Mouse (Mus musculus) neural tube, embryonic 11.5 days (tissue): ENCODE data around the gene Tifa. TPM values are rescaled to one million over a fixed set of nuclear protein-coding genes. Genes with fewer than 3 reads are reported as not detected.

Experiments
- ATAC-seq: fragments of 200-750 bp; cut with Nextera tagmentation; 2 replicates; pipeline ENCODE4 v1.8.0; 2017; ENCODE audit warnings: moderate number of reproducible peaks, mild to moderate bottlenecking, moderate TSS enrichment, moderate library complexity; ENCODE audit not compliant: insufficient read depth, low FRiP score, low TSS enrichment
- DNase-seq: peaks from one replicate; pipeline ENCODE4 v3.0.0-alpha.2; 2015; ENCODE audit warnings: low spot score
- H3K27ac ChIP-seq: fragments of 300-500 bp; sonication (generic); 2 replicates; pipeline ENCODE4 v1.5.1; 2014; ENCODE audit warnings: low read depth, mild to moderate bottlenecking, low read length
- H3K27me3 ChIP-seq: fragments of 300-500 bp; sonication (generic); 2 replicates; pipeline ENCODE4 v1.6.1; 2014; ENCODE audit warnings: mild to moderate bottlenecking, low read length, mixed read lengths; ENCODE audit not compliant: control insufficient read depth, insufficient read depth
- H3K36me3 ChIP-seq: fragments of 300-500 bp; sonication (generic); 2 replicates; pipeline ENCODE4 v1.6.1; 2014; ENCODE audit warnings: mild to moderate bottlenecking, low read length, moderate library complexity, mixed read lengths; ENCODE audit not compliant: control insufficient read depth, insufficient read depth
- H3K4me1 ChIP-seq: fragments of 300-500 bp; sonication (generic); 2 replicates; pipeline ENCODE4 v1.6.1; 2014; ENCODE audit warnings: low read length, mixed read lengths; ENCODE audit not compliant: control insufficient read depth, insufficient read depth
- H3K4me2 ChIP-seq: fragments of 300-500 bp; sonication (generic); 2 replicates; pipeline ENCODE4 v1.6.1; 2014; ENCODE audit warnings: low read depth, mild to moderate bottlenecking, moderate library complexity
- H3K4me3 ChIP-seq: fragments of 300-500 bp; sonication (generic); 2 replicates; pipeline ENCODE4 v1.5.1; 2014; ENCODE audit warnings: low read depth, low read length
- H3K9ac ChIP-seq: fragments of 300-500 bp; sonication (generic); 2 replicates; pipeline ENCODE4 v1.6.1; 2014; ENCODE audit warnings: mild to moderate bottlenecking, low read length
- H3K9me3 ChIP-seq: fragments of 300-500 bp; sonication (generic); 2 replicates; pipeline ENCODE4 v1.6.1; 2016; ENCODE audit warnings: low read length; ENCODE audit not compliant: control insufficient read depth
- WGBS: fragments of 180-500 bp; shearing (Covaris S2); extraction: QIAGEN DNeasy Blood & Tissue Kit; methylation state at CpG from one replicate; pipeline ENCODE4 v1.1.7; 2014; 5-methylcytosine and 5-hydroxymethylcytosine counted together
- polyA plus RNA-seq: library from polyadenylated mRNA; unstranded; fragments of >200 nt; fragmentation: Nextera tagmentation; extraction: Ambion mirVana; gene quantifications from 2 replicates; pipeline ENCODE4 v1.2.1, GENCODE M21; 2014

Tifa gene
- polyA plus RNA-seq, 1 experiment from 2014 or later: 2.4 TPM

GRCm38 (mm10) chr3:127853431-127854206 is 64.0 kb downstream of the Tifa start:
- Histone ChIP-seq H3K9me3 (no peaks in the 10 kb centered on the region), H3K27me3 (no peaks in the 10 kb centered on the region), H3K4me1 (no peaks in the 10 kb centered on the region), H3K4me2 (no peak overlapping the region), H3K4me3 (no peak overlapping the region), H3K27ac (no peak overlapping the region), H3K36me3 (no peaks in the 10 kb centered on the region), H3K9ac (no peak overlapping the region)
- DNase-seq: peak; percentile 63
- WGBS: 20% methylated on average over 15 of the region's 15 CpGs
- ATAC-seq: peak; percentile 70

- no peak overlapping the region for H3K27ac ChIP-seq
- 90% methylated on average over 11 of the region's 11 CpGs for WGBS
- ATAC-seq: no peak
- no peaks in the 10 kb centered on the region for H3K4me1 ChIP-seq
- H3K36me3 ChIP-seq: no peaks in the 10 kb centered on the region
- no peak overlapping the region for H3K9ac ChIP-seq
- no peak for DNase-seq
- H3K9me3 ChIP-seq: no peaks in the 10 kb centered on the region
- no peak overlapping the region for H3K4me3 ChIP-seq
- no peak overlapping the region for H3K4me2 ChIP-seq
- no peaks in the 10 kb centered on the region for H3K27me3 ChIP-seq
Measured at GRCm38 (mm10) chr3:127861340-127861739, 71.7 kb downstream of the Tifa start.

GRCm38 (mm10) chr3:127862479-127862878 is 72.9 kb downstream of the Tifa start:
- WGBS: 71% methylated on average over 4 of the region's 4 CpGs
- no peak overlapping the region for H3K4me3 ChIP-seq
- DNase-seq: no peak

GRCm38 (mm10) chr3:127863571-127863970 is 74.0 kb downstream of the Tifa start:
- Histone ChIP-seq H3K27me3 (no peaks in the 10 kb centered on the region), H3K9ac (no peak overlapping the region), H3K4me1 (no peaks in the 10 kb centered on the region), H3K36me3 (no peaks in the 10 kb centered on the region), H3K4me2 (no peak overlapping the region), H3K9me3 (no peaks in the 10 kb centered on the region), H3K27ac (no peak overlapping the region), H3K4me3 (no peak overlapping the region)
- no peak for DNase-seq
- WGBS: 76% methylated on average over 3 of the region's 3 CpGs
- no peak for ATAC-seq

More at GRCm38 (mm10) chr3:127862479-127862878, 72.9 kb downstream of the Tifa start:
- H3K27ac ChIP-seq: no peak overlapping the region
- no peaks in the 10 kb centered on the region for H3K27me3 ChIP-seq
- H3K4me2 ChIP-seq: no peak overlapping the region
- no peaks in the 10 kb centered on the region for H3K36me3 ChIP-seq
- no peak for ATAC-seq
- H3K4me1 ChIP-seq: no peaks in the 10 kb centered on the region
- no peak overlapping the region for H3K9ac ChIP-seq
- H3K9me3 ChIP-seq: no peaks in the 10 kb centered on the region

- H3K4me1 ChIP-seq: no peaks in the 10 kb centered on the region
- H3K27ac ChIP-seq: no peak overlapping the region
- H3K4me2 ChIP-seq: no peak overlapping the region
- DNase-seq: no peak
- no peaks in the 10 kb centered on the region for H3K27me3 ChIP-seq
- no peak overlapping the region for H3K9ac ChIP-seq
- ATAC-seq: no peak
- WGBS: 36% methylated on average over 2 of the region's 2 CpGs
- H3K4me3 ChIP-seq: no peak overlapping the region
- H3K36me3 ChIP-seq: no peaks in the 10 kb centered on the region
- H3K9me3 ChIP-seq: no peaks in the 10 kb centered on the region
Measured at GRCm38 (mm10) chr3:127864242-127864641, 74.6 kb downstream of the Tifa start.

- H3K27ac ChIP-seq: no peak overlapping the region
- H3K9me3 ChIP-seq: no peaks in the 10 kb centered on the region
- 71% methylated on average over 9 of the region's 9 CpGs for WGBS
- no peak overlapping the region for H3K4me2 ChIP-seq
- DNase-seq: no peak
- H3K4me3 ChIP-seq: no peak overlapping the region
- H3K4me1 ChIP-seq: no peaks in the 10 kb centered on the region
- ATAC-seq: no peak
- no peak overlapping the region for H3K9ac ChIP-seq
- no peaks in the 10 kb centered on the region for H3K27me3 ChIP-seq
- H3K36me3 ChIP-seq: no peaks in the 10 kb centered on the region
Measured at GRCm38 (mm10) chr3:127868046-127868758, 78.6 kb downstream of the Tifa start.

- Histone ChIP-seq H3K36me3 (no peaks in the 10 kb centered on the region), H3K9me3 (no peaks in the 10 kb centered on the region), H3K4me2 (no peak overlapping the region), H3K27ac (no peak overlapping the region), H3K27me3 (no peaks in the 10 kb centered on the region), H3K9ac (no peak overlapping the region), H3K4me1 (peaks cover 5% of the 10 kb centered on the region; the same call in 1 of the 2 replicates), H3K4me3 (no peak overlapping the region)
- DNase-seq: no peak
- 62% methylated on average over 5 of the region's 5 CpGs for WGBS
- ATAC-seq: peak; percentile 64; the same call in 1 of the 2 replicates
Measured at GRCm38 (mm10) chr3:127868880-127869279, 79.3 kb downstream of the Tifa start.

GRCm38 (mm10) chr3:127871575-127871974 is 82.0 kb downstream of the Tifa start:
- no peaks in the 10 kb centered on the region for H3K36me3 ChIP-seq
- H3K4me1 ChIP-seq: peaks cover 11% of the 10 kb centered on the region; the same call in 1 of the 2 replicates
- no peak overlapping the region for H3K27ac ChIP-seq
- no peaks in the 10 kb centered on the region for H3K9me3 ChIP-seq
- H3K9ac ChIP-seq: no peak overlapping the region
- no peak overlapping the region for H3K4me3 ChIP-seq
- ATAC-seq (no peak), DNase-seq (no peak)
- H3K27me3 ChIP-seq: no peaks in the 10 kb centered on the region
- WGBS: 87% methylated on average over 9 of the region's 9 CpGs
- no peak overlapping the region for H3K4me2 ChIP-seq
